Mouse (Mus musculus): ENCODE measurements at regions not wholly inside any gene's neighbourhood (a gene's known extent, or its start where the extent isn't known, plus 50 kb on each side); places are given as distances from the start of the nearest gene placed in this dataset.

DNA sequence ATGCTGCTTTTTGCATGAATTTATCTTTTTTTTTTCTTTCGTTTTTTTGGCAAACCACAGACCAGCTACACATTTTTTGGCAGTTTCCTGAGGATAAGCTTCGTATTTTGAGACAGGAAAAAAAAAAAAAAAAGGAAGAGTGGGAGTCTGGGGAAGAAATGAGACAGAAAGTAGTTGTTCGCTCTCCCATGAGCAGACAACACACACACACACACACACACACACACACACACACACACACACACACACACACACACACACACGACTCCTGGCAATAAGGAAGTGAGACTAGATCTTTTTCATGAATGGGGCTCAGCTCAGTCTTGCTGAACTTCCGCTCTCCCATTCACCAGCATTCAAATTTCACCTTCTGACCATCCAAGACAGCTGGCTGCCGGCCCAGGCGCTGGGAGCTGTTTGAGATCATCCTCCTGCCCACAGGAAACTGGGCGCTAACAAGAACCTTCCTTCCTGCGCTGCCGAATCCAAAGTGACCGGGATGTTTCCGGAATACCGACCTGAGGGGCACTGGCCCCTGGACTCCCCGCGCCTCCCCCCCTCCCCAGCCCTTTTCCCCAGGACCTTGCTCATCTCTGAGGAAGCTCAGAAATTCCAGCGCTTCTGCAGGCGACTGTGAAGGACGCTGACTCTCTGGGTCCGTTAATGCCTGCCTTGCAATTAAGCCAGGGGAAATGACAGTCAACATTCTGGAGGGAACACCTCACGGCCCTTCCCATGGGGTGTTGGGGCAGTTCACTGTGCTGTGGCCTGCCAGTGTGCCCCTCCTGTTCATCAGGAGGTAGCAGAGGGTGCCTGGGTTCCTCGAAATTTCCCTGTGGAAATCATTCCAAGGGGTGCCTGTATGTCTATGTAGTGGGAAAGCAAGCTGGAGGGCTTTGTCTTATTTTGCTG lies 114.2 kb upstream of the Ccnd2 start:
- Histone ChIP-seq H3K4me1 (replicated peaks) (peaks cover 8% of the 10 kb centered on the region), H3K27ac (0 out of 2 replicates have a peak overlapping the region, but pooled peaks have one; percentile 5), H3K9me3 (no peaks in the 10 kb centered on the region), H3K36me3 (no peaks in the 10 kb centered on the region), H3K9ac (peak overlapping the region; percentile 64), H3K4me2 (peak overlapping the region; percentile 53), H3K4me3 (peak overlapping the region; percentile 32), H3K27me3 (peaks cover 13% of the 10 kb centered on the region; the same call in 1 of the 2 replicates)
- 14% methylated on average over 21 of the region's 21 CpGs for WGBS
- ATAC-seq (ENCODE audit: low FRiP score) = 0 out of 2 replicates have a peak, but pooled peaks have one; percentile 39

- no peak overlapping the region for H3K27ac ChIP-seq
- no peaks in the 10 kb centered on the region for H3K36me3 ChIP-seq
- no peaks in the 10 kb centered on the region for H3K9me3 ChIP-seq
- no peak overlapping the region for H3K9ac ChIP-seq
- peak overlapping the region; percentile 53; the same call in 1 of the 2 replicates for H3K4me2 ChIP-seq
- 37% methylated on average over 10 of the region's 10 CpGs for WGBS
- no peak overlapping the region for H3K4me3 ChIP-seq
- H3K4me1 ChIP-seq (replicated peaks) = peaks cover 8% of the 10 kb centered on the region
- ATAC-seq (ENCODE audit: low FRiP score) = no peak
- peaks cover 13% of the 10 kb centered on the region; the same call in 1 of the 2 replicates for H3K27me3 ChIP-seq
These were observed 114.8 kb upstream of the Ccnd2 start for GRCm38 (mm10) chr6:127266813-127267165.

DNA sequence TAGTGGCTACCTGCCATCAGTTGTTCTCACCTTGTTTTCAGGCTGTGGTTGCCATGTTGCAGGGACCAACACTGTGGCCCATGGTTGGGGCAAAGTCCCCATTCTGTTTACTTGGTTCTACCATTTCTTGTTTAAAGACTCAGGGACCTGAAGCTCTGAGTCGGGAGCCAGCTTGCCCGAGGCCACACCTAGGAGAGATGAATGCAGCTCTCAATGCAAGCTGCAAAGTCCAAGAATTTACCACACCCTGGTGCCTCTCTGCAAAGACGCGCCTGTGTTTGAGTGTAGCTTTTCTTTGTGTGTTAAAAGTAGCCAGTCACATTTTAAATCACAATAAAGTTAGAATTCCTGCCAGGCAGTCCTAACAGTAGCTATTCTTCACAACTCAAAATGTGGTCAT lies 117.0 kb upstream of the Ccnd2 start:
- H3K4me2 ChIP-seq = no peak overlapping the region
- no peaks in the 10 kb centered on the region for H3K36me3 ChIP-seq
- peaks cover 13% of the 10 kb centered on the region; the same call in 1 of the 2 replicates for H3K27me3 ChIP-seq
- no peaks in the 10 kb centered on the region for H3K9me3 ChIP-seq
- 82% methylated on average over 4 of the region's 4 CpGs for WGBS
- ATAC-seq (ENCODE audit: low FRiP score) = no peak
- H3K9ac ChIP-seq = no peak overlapping the region
- no peak overlapping the region for H3K4me3 ChIP-seq
- no peak overlapping the region for H3K27ac ChIP-seq
- H3K4me1 ChIP-seq (replicated peaks) = peaks cover 8% of the 10 kb centered on the region

GRCm38 (mm10) chr6:127269525-127270044 lies 117.6 kb upstream of the Ccnd2 start:
- Histone ChIP-seq H3K27me3 (peaks cover 13% of the 10 kb centered on the region; the same call in 1 of the 2 replicates), H3K36me3 (no peaks in the 10 kb centered on the region), H3K4me1 (replicated peaks) (peaks cover 8% of the 10 kb centered on the region), H3K9me3 (no peaks in the 10 kb centered on the region), H3K4me3 (no peak overlapping the region), H3K9ac (no peak overlapping the region), H3K27ac (no peak overlapping the region), H3K4me2 (no peak overlapping the region)
- no peak for ATAC-seq (ENCODE audit: low FRiP score)
- 85% methylated on average over 7 of the region's 7 CpGs for WGBS

DNA sequence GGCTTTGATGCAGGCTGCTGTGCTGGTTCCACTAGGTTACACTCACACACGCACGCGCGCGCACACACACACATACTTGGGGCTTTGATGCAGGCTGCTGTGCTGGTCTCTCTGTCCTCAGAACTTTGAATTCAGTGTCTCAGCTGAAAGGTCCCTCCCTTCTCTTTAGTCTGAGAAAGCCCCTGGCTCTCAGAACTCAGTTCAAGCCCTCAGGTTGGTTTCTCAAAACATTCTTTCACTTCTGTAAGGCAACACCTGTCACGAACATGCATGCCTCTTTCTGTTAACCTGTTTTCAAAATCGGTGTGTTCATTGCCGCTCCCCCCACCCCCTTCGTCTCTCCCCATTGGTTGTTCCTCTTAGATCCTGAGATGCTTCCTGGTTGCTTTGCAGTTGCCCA lies 118.8 kb upstream of the Ccnd2 start:
- Histone ChIP-seq H3K9ac (no peak overlapping the region), H3K4me2 (no peak overlapping the region), H3K9me3 (no peaks in the 10 kb centered on the region), H3K36me3 (no peaks in the 10 kb centered on the region), H3K27me3 (peaks cover 13% of the 10 kb centered on the region; the same call in 1 of the 2 replicates), H3K4me1 (replicated peaks) (peaks cover 8% of the 10 kb centered on the region), H3K4me3 (no peak overlapping the region), H3K27ac (no peak overlapping the region)
- WGBS = 91% methylated on average over 9 of the region's 9 CpGs
- ATAC-seq (ENCODE audit: low FRiP score) = no peak

GRCm38 (mm10) chr6:127271418-127271817 lies 119.4 kb upstream of the Ccnd2 start:
- H3K36me3 ChIP-seq = no peaks in the 10 kb centered on the region
- H3K4me1 ChIP-seq (replicated peaks) = peaks cover 3% of the 10 kb centered on the region
- no peak overlapping the region for H3K4me3 ChIP-seq
- peaks cover 13% of the 10 kb centered on the region; the same call in 1 of the 2 replicates for H3K27me3 ChIP-seq
- 97% methylated on average over 3 of the region's 3 CpGs for WGBS
- no peak overlapping the region for H3K4me2 ChIP-seq
- H3K9ac ChIP-seq = no peak overlapping the region
- H3K27ac ChIP-seq = no peak overlapping the region
- ATAC-seq (ENCODE audit: low FRiP score) = no peak
- H3K9me3 ChIP-seq = no peaks in the 10 kb centered on the region

DNA sequence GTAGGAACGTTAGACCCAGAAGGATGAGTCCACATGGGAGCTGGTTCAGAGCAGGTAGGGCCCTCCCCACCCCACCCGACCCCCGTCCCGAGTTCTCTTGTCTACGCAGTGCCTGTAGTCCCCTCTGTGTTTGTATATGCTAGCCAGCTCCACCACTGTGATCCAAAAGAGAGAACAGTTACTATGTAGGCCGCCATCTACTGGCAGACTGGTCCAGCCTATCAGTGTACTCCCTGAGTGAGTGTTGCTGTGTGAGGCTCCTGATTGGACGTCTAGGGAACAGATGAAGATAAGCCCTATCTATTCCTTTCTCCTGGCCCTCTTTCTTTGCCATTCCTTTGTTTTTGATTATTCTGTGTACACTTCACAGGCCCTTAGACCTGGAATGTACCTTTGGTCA lies 120.6 kb upstream of the Ccnd2 start:
- Histone ChIP-seq H3K4me2 (no peak overlapping the region), H3K4me3 (no peak overlapping the region), H3K4me1 (replicated peaks) (no peaks in the 10 kb centered on the region), H3K36me3 (no peaks in the 10 kb centered on the region), H3K27ac (no peak overlapping the region), H3K9ac (no peak overlapping the region), H3K9me3 (no peaks in the 10 kb centered on the region), H3K27me3 (peaks cover 13% of the 10 kb centered on the region; the same call in 1 of the 2 replicates)
- WGBS = 65% methylated on average over 7 of the region's 7 CpGs
- ATAC-seq (ENCODE audit: low FRiP score) = no peak

DNA sequence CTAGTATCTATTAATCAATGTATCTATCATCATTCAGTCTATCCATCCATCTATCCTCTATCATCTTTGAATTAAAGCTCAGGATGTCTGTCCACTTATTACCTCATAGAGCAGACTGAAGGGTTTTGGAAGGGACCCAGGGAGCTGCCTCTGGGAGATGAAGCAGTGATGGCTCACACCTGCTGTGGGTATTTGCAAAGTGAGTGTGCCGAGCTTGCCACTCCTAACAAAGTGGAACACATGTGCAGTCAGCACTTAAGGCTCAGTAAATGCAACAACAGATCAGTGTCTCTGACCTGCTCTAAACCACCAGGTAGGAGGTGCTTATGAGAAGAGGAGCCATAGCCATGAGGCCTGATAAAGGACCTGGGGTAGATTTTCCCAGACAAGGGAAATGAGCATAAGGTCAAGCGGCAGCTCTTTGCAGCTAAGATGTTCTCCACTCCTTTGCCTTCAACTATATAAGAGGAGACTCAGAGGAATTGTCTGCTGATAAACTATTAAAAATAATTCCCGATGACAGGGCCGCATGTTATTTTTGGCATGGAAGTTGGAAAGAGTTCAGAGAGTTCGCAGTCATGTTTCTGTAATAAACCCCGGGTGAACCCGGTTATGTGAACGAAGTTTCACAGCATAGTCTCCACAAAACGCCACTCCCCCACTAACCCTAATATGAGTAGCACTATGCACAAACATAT lies 122.9 kb upstream of the Ccnd2 start:
- Histone ChIP-seq H3K9ac (no peak overlapping the region), H3K36me3 (no peaks in the 10 kb centered on the region), H3K9me3 (0 out of 2 replicates have a peak, but pooled peaks cover 8% of the 10 kb centered on the region), H3K4me2 (no peak overlapping the region), H3K27me3 (no peaks in the 10 kb centered on the region), H3K27ac (no peak overlapping the region), H3K4me1 (replicated peaks) (no peaks in the 10 kb centered on the region), H3K4me3 (no peak overlapping the region)
- no peak for ATAC-seq (ENCODE audit: low FRiP score)
- WGBS = 90% methylated on average over 9 of the region's 9 CpGs

- no peak for ATAC-seq (ENCODE audit: low FRiP score)
- H3K27ac ChIP-seq = no peak overlapping the region
These were observed 123.4 kb upstream of the Ccnd2 start for GRCm38 (mm10) chr6:127275430-127275784.

DNA sequence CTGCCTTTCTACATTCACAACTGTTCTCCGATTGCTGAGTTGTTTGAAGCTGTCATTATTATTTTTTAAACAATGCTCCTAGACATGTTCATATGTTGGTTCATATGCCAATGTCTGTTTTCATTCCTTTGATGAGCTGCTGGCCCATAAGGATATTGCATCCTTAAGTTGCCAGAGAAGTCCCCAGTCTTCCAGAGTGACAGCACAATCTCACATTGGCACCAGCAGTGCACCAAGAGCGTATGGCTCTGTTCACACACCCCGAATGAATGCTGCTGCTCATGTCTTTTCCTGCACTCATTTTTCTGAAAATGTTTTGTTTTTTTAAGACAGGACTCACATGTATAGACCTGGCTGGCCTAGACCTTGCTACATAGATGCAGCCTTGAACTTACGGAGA lies 124.4 kb upstream of the Ccnd2 start:
- no peaks in the 10 kb centered on the region for H3K27me3 ChIP-seq
- no peaks in the 10 kb centered on the region for H3K36me3 ChIP-seq
- no peak overlapping the region for H3K4me3 ChIP-seq
- H3K4me2 ChIP-seq = no peak overlapping the region
- 92% methylated on average over 4 of the region's 4 CpGs for WGBS
- H3K9me3 ChIP-seq = 0 out of 2 replicates have a peak, but pooled peaks cover 8% of the 10 kb centered on the region
- H3K27ac ChIP-seq = no peak overlapping the region
- H3K9ac ChIP-seq = no peak overlapping the region
- no peaks in the 10 kb centered on the region for H3K4me1 ChIP-seq (replicated peaks)
- ATAC-seq (ENCODE audit: low FRiP score) = no peak

More at GRCm38 (mm10) chr6:127275430-127275784, 123.4 kb upstream of the Ccnd2 start:
- Histone ChIP-seq H3K4me3 (no peak overlapping the region), H3K27me3 (no peaks in the 10 kb centered on the region), H3K9ac (no peak overlapping the region), H3K4me1 (replicated peaks) (no peaks in the 10 kb centered on the region), H3K36me3 (no peaks in the 10 kb centered on the region), H3K4me2 (no peak overlapping the region), H3K9me3 (0 out of 2 replicates have a peak, but pooled peaks cover 8% of the 10 kb centered on the region)
- WGBS = 89% methylated on average over 2 of the region's 2 CpGs

- Histone ChIP-seq H3K4me2 (no peak overlapping the region), H3K27ac (no peak overlapping the region)
- WGBS = 77% methylated on average over 4 of the region's 4 CpGs
These were observed 126.4 kb upstream of the Ccnd2 start for GRCm38 (mm10) chr6:127278402-127278801.

GRCm38 (mm10) chr6:127284226-127284625 lies 132.2 kb upstream of the Ccnd2 start:
- no peak for ATAC-seq (ENCODE audit: low FRiP score)
- no peak overlapping the region for H3K4me2 ChIP-seq
- no peaks in the 10 kb centered on the region for H3K4me1 ChIP-seq (replicated peaks)
- 80% methylated on average over 6 of the region's 6 CpGs for WGBS
- no peaks in the 10 kb centered on the region for H3K36me3 ChIP-seq
- H3K27me3 ChIP-seq = no peaks in the 10 kb centered on the region
- no peak overlapping the region for H3K9ac ChIP-seq
- no peaks in the 10 kb centered on the region for H3K9me3 ChIP-seq
- H3K4me3 ChIP-seq = no peak overlapping the region
- no peak overlapping the region for H3K27ac ChIP-seq

More at GRCm38 (mm10) chr6:127278402-127278801, 126.4 kb upstream of the Ccnd2 start:
- Histone ChIP-seq H3K36me3 (no peaks in the 10 kb centered on the region), H3K9me3 (0 out of 2 replicates have a peak, but pooled peaks cover 8% of the 10 kb centered on the region), H3K9ac (no peak overlapping the region), H3K27me3 (no peaks in the 10 kb centered on the region), H3K4me3 (no peak overlapping the region), H3K4me1 (replicated peaks) (no peaks in the 10 kb centered on the region)
- ATAC-seq (ENCODE audit: low FRiP score) = no peak

All from hindbrain, embryonic 13.5 days (tissue).